Mouse (Mus musculus): ENCODE measurements around the gene Plcd3. TPM values are rescaled to one million over a fixed set of nuclear protein-coding genes. Genes with fewer than 3 reads are reported as not detected.

The Plcd3 gene
- polyA plus RNA-seq, 1 experiment from 2014 or later = 3.7 TPM

- H3K36me3 ChIP-seq (ENCODE audit: insufficient read depth, low read length) = no peaks in the 10 kb centered on the region
- no peak overlapping the region for H3K9ac ChIP-seq (replicated peaks; ENCODE audit: low read depth)
- ATAC-seq (no peak), DNase-seq (ENCODE audit: low spot score) (no peak)
- no peak for TF ChIP-seq EP300 (IDR thresholded peaks at IDR 0.05)
- TF ChIP-seq CTCF (IDR thresholded peaks at IDR 0.05) = no peak
- no peak overlapping the region for H3K4me3 ChIP-seq (ENCODE audit: low read depth, low read length)
- H3K27ac ChIP-seq (ENCODE audit: low read length) = no peak overlapping the region
- H3K9me3 ChIP-seq (ENCODE audit: low read length) = no peaks in the 10 kb centered on the region
- no peaks in the 10 kb centered on the region for H3K4me1 ChIP-seq (ENCODE audit: insufficient read depth, low read depth, low read length)
- 0 out of 2 replicates have a peak, but pooled peaks cover 5% of the 10 kb centered on the region for H3K27me3 ChIP-seq (replicated peaks; ENCODE audit: insufficient read depth, low read length)
- H3K4me2 ChIP-seq (replicated peaks; ENCODE audit: low read depth, low read length) = no peak overlapping the region
- WGBS = 53% methylated on average over 6 of the region's 6 CpGs
Observed at GRCm38 (mm10) chr11:103081631-103082030, 19.8 kb downstream of the Plcd3 start.

DNA sequence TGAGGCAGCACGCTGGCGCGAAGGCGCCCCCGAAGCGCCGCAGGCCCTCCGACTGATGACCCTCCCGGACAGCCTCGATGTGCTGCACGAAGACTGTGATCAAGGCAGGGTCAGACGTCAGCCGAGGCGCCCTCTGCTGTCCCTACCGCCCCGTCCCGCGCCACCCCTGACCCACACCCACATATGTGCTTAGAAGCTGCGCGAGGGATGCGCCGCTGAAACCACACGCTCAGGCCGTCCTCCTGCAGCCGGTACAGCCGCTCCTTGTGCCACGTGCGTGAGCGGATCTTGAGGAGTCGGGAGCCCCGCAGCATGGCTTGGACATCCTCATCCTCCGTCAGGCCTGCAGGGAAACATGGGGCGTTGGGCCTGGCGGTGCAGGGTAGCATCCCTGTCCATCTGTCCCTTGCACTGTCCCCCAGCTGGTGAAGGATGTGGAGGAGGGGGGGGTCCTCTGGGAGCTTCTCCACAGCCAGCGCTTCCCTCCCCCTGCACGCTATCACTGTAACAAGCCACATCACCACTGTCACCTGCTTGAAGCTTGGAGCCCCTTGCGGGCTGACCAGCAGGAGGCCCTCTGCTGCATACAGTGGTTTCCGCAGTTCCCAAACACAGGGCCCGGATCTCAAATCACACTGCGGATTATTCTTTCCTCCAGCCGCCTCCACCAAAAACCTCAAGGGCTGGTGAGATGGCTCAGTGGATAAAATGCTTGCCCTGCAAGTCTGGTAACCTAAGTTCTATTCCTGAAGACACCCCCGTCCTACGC lies 21.0 kb downstream of the Plcd3 start:
- DNase-seq (ENCODE audit: low spot score) = no peak
- WGBS = 8% methylated on average over 43 of the region's 43 CpGs
- H3K4me3 ChIP-seq (ENCODE audit: low read depth, low read length) = peak overlapping the region; percentile 21; the same call in 1 of the 2 replicates

DNA sequence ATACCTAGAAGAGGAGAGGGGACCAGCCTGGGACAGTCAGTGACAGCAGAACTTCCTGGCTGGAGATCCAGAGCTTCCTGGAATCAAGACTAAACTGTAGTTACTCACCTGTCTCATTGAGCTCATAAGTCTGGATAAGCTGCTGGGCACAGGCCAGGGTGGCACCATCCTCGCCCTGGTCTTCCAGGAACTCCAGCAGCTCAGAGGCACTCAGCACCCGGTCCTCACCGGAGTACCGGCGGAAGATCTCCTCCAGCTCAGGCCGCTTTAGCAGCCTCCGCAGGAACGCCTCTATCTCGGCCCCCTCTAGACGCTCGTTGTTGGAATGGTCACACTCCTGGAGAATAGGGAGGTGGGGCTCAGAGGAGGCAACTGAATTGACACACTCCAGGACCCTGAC lies 23.3 kb downstream of the Plcd3 start:
- no peaks in the 10 kb centered on the region for H3K4me1 ChIP-seq (ENCODE audit: insufficient read depth, low read depth, low read length)
- H3K27ac ChIP-seq (ENCODE audit: low read length) = no peak overlapping the region
- TF ChIP-seq CTCF (IDR thresholded peaks at IDR 0.05) = no peak
- TF ChIP-seq EP300 (IDR thresholded peaks at IDR 0.05) = no peak
- no peak overlapping the region for H3K4me3 ChIP-seq (ENCODE audit: low read depth, low read length)
- no peaks in the 10 kb centered on the region for H3K9me3 ChIP-seq (ENCODE audit: low read length)
- H3K36me3 ChIP-seq (ENCODE audit: insufficient read depth, low read length) = no peaks in the 10 kb centered on the region
- ATAC-seq (no peak), DNase-seq (ENCODE audit: low spot score) (no peak)
- 0 out of 2 replicates have a peak, but pooled peaks cover 5% of the 10 kb centered on the region for H3K27me3 ChIP-seq (replicated peaks; ENCODE audit: insufficient read depth, low read length)
- no peak overlapping the region for H3K4me2 ChIP-seq (replicated peaks; ENCODE audit: low read depth, low read length)
- H3K9ac ChIP-seq (replicated peaks; ENCODE audit: low read depth) = no peak overlapping the region
- WGBS = 65% methylated on average over 11 of the region's 11 CpGs

More for the DNA sequence above, 21.0 kb downstream of the Plcd3 start:
- peak overlapping the region; percentile 32 for H3K4me2 ChIP-seq (replicated peaks; ENCODE audit: low read depth, low read length)
- no peak overlapping the region for H3K9ac ChIP-seq (replicated peaks; ENCODE audit: low read depth)
- H3K27ac ChIP-seq (ENCODE audit: low read length) = no peak overlapping the region
- TF ChIP-seq CTCF (IDR thresholded peaks at IDR 0.05) (peak; percentile 55), EP300 (IDR thresholded peaks at IDR 0.05) (no peak)
- peak; percentile 59 for ATAC-seq
- H3K4me1 ChIP-seq (ENCODE audit: insufficient read depth, low read depth, low read length) = no peaks in the 10 kb centered on the region
- H3K9me3 ChIP-seq (ENCODE audit: low read length) = no peaks in the 10 kb centered on the region
- no peaks in the 10 kb centered on the region for H3K36me3 ChIP-seq (ENCODE audit: insufficient read depth, low read length)
- H3K27me3 ChIP-seq (replicated peaks; ENCODE audit: insufficient read depth, low read length) = 0 out of 2 replicates have a peak, but pooled peaks cover 5% of the 10 kb centered on the region

DNA sequence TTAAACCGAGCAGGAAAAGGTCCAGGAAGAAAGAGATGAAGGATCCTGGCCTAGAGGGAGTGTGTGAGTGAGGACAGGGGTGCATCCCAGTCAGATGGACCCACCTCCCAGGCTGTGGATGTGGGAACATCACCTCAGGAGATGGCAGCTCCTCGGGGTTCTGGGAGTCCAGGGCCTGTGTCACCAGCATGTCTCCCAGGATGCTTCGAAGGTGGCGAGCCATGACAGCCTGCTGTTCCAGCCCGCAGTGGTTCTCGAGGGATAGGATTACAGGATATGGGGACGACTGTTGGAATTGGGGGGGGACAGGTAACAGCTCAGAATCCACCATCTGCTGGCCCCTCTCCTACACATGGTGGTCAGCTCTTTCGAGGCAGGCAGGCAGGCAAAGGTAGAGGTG lies 24.9 kb downstream of the Plcd3 start:
- 74% methylated on average over 8 of the region's 8 CpGs for WGBS
- ATAC-seq = no peak
- no peaks in the 10 kb centered on the region for H3K9me3 ChIP-seq (ENCODE audit: low read length)
- H3K36me3 ChIP-seq (ENCODE audit: insufficient read depth, low read length) = no peaks in the 10 kb centered on the region
- H3K4me3 ChIP-seq (ENCODE audit: low read depth, low read length) = no peak overlapping the region
- H3K27me3 ChIP-seq (replicated peaks; ENCODE audit: insufficient read depth, low read length) = 0 out of 2 replicates have a peak, but pooled peaks cover 5% of the 10 kb centered on the region
- DNase-seq (ENCODE audit: low spot score) = no peak
- H3K9ac ChIP-seq (replicated peaks; ENCODE audit: low read depth) = no peak overlapping the region
- no peak overlapping the region for H3K4me2 ChIP-seq (replicated peaks; ENCODE audit: low read depth, low read length)
- H3K27ac ChIP-seq (ENCODE audit: low read length) = no peak overlapping the region
- TF ChIP-seq EP300 (IDR thresholded peaks at IDR 0.05) (no peak), CTCF (IDR thresholded peaks at IDR 0.05) (no peak)
- H3K4me1 ChIP-seq (ENCODE audit: insufficient read depth, low read depth, low read length) = no peaks in the 10 kb centered on the region

DNA sequence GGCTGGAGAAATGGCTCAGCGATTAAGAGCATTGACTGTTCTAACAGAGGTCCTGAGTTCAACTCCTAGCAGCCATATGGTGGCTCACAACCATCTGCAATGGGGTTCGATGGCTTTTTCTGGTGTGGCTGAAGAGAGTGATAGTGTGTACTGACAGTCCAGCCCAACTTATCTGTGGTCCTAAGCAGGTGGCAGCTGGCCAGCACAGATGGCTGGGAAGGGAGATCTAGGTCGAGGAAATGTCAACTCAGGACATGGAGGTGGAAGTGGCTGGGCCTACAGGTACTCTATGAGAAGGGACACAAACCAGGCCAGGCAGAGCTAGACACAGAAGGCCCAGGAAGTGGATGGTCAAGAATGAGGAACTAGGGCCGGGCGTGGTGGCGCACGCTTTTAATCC lies 25.4 kb downstream of the Plcd3 start:
- Histone ChIP-seq H3K27me3 (replicated peaks; ENCODE audit: insufficient read depth, low read length) (0 out of 2 replicates have a peak, but pooled peaks cover 5% of the 10 kb centered on the region), H3K4me3 (ENCODE audit: low read depth, low read length) (no peak overlapping the region), H3K4me1 (ENCODE audit: insufficient read depth, low read depth, low read length) (no peaks in the 10 kb centered on the region), H3K4me2 (replicated peaks; ENCODE audit: low read depth, low read length) (no peak overlapping the region), H3K9ac (replicated peaks; ENCODE audit: low read depth) (no peak overlapping the region), H3K9me3 (ENCODE audit: low read length) (no peaks in the 10 kb centered on the region), H3K27ac (ENCODE audit: low read length) (no peak overlapping the region), H3K36me3 (ENCODE audit: insufficient read depth, low read length) (no peaks in the 10 kb centered on the region)
- no peak for DNase-seq (ENCODE audit: low spot score)
- 83% methylated on average over 7 of the region's 7 CpGs for WGBS
- TF ChIP-seq CTCF (IDR thresholded peaks at IDR 0.05) = no peak
- no peak for TF ChIP-seq EP300 (IDR thresholded peaks at IDR 0.05)
- ATAC-seq = no peak

DNA sequence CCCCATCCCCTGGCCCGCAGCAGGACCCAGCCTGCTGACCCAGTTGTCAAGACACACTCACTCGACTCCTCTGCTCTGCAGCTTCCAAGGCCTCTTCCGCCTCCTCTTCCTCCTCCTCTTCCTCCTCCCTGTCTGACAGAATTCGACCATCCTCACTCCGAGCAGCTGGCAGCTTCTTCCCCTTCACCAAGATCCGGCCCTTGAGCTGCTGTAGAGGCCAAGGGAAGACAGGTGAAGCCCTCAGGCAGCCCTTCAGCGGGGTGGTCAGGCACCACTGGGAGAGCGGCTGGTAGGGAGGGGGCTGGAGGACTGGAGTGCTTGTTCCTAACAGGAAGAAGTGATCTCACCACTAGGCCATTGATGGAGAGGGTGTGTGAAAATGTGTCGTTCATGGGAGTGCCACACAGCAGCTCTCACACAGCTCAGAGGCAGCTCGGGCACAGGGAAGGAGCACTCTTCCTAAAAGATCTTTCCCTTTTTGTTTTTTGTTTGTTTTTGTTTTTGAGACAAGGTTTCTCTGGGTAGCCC lies 26.6 kb downstream of the Plcd3 start:
- ATAC-seq = peak; percentile 81
- H3K9me3 ChIP-seq (ENCODE audit: low read length) = no peaks in the 10 kb centered on the region
- H3K9ac ChIP-seq (replicated peaks; ENCODE audit: low read depth) = no peak overlapping the region
- no peak overlapping the region for H3K27ac ChIP-seq (ENCODE audit: low read length)
- H3K27me3 ChIP-seq (replicated peaks; ENCODE audit: insufficient read depth, low read length) = 0 out of 2 replicates have a peak, but pooled peaks cover 2% of the 10 kb centered on the region
- peak; percentile 77 for DNase-seq (ENCODE audit: low spot score)
- no peak overlapping the region for H3K4me3 ChIP-seq (ENCODE audit: low read depth, low read length)
- no peak for TF ChIP-seq CTCF (IDR thresholded peaks at IDR 0.05)
- no peak for TF ChIP-seq EP300 (IDR thresholded peaks at IDR 0.05)
- 8% methylated on average over 10 of the region's 10 CpGs for WGBS
- H3K4me1 ChIP-seq (ENCODE audit: insufficient read depth, low read depth, low read length) = no peaks in the 10 kb centered on the region
- H3K4me2 ChIP-seq (replicated peaks; ENCODE audit: low read depth, low read length) = peak overlapping the region; percentile 28; the same call in 1 of the 2 replicates
- no peaks in the 10 kb centered on the region for H3K36me3 ChIP-seq (ENCODE audit: insufficient read depth, low read length)
